Mouse (Mus musculus): Measurements from ENCODE around the gene Cfap298. TPM values are rescaled to one million over a fixed set of nuclear protein-coding genes. Genes with fewer than 3 reads are reported as not detected.
A peak's percentile ranks its signal among the peaks of the same experiment; 100 is the strongest.

The Cfap298 gene
- polyA plus RNA-seq, 1 experiment from 2014 or later: 44.1 TPM

DNA sequence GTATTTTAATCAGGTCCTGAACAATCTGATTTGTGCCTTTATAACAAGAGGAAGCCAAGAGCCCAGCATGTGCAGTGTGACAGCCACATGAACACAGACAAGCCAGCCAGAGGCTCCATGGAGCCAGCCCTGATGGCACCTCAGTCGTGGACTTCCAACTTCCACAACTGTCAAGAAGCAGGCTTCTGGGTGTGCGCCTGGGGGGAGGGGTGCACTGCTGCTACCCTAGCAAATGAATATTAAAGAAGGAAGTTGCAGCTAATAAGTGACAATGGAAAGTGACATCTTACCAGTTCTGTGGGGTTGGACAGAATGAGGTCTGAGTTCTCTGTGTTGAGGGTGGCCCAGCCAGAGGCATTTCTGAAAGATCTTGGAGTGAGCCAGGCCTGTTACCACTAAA, 49.6 kb downstream of the Cfap298 start:
- 36% methylated on average over 2 of the region's 2 CpGs for WGBS
- Histone ChIP-seq H3K27me3 (no peaks in the 10 kb centered on the region), H3K4me1 (peaks cover 12% of the 10 kb centered on the region), H3K4me2 (no peak overlapping the region), H3K9me3 (no peaks in the 10 kb centered on the region), H3K4me3 (no peak overlapping the region), H3K36me3 (no peaks in the 10 kb centered on the region), H3K9ac (no peak overlapping the region), H3K27ac (peak overlapping the region; percentile 35; the same call in 1 of the 2 replicates)
- no peak for ATAC-seq (ENCODE audit: borderline replicate concordance, extremely low read depth, low FRiP score, low TSS enrichment)

DNA sequence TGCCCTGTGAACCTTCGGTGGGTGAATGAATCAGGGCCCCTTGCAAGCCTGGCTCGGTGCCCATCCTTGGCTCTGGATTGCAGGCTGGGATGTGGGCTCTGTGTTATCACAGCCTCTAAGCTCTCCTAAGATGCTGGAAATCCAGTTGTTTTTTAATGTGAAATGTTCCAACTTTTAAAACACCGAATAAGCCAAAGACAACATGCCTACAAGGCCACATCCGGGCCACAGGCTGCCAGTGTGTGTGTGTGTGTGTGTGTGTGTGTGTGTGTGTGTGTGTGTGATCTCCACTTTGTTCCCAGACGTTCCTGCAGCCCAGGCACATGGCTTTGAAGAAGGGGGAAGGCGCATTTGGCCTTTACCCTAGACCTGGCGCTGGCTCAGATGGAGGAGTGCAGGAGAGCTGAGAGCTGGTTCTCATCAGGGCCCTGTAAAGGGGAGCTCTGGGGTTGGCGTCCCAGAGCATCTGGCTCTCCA, 52.4 kb downstream of the Cfap298 start:
- H3K9ac ChIP-seq: no peak overlapping the region
- no peak overlapping the region for H3K4me2 ChIP-seq
- ATAC-seq (ENCODE audit: borderline replicate concordance, extremely low read depth, low FRiP score, low TSS enrichment): peak; percentile 21; the same call in 1 of the 2 replicates
- H3K9me3 ChIP-seq: no peaks in the 10 kb centered on the region
- H3K27ac ChIP-seq: no peak overlapping the region
- peaks cover 12% of the 10 kb centered on the region for H3K4me1 ChIP-seq
- no peaks in the 10 kb centered on the region for H3K36me3 ChIP-seq
- H3K27me3 ChIP-seq: no peaks in the 10 kb centered on the region
- no peak overlapping the region for H3K4me3 ChIP-seq
- WGBS: 37% methylated on average over 8 of the region's 8 CpGs

DNA sequence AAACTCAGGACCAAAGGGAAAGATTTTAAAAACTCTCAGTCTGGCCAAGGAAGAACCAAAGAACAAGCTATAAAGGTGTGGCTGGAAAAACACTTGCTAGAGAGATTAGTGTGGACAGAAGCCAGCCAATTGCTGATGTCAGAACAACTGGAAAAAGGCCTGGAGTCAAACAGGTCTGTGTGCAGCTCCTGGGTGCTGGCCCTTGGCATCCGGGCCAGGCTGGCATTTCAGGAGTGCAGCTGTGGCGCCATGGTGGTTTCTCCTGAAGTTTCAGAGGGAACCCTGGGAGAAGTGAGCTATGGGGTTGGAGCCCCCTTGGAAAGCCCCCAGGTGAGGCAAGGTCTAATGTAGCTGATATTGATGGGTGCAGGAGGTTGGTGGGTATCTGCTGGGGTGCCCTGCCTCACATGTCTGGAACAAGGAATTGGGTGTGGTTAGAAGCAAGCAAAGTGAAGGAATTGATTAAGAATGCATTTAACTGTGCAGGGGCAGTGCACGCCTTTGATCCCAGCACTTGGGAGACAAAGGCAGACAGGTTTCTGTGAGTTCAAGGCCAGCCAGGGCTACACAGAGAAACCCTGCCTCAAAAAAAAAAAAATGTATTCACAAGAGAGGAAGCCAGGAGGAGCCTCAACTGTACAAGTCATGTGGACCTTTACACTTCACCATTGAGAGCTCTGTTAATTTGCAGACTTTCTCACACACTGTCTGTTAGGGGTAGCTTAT, 56.6 kb downstream of the Cfap298 start:
- 89% methylated on average over 3 of the region's 3 CpGs for WGBS
- ATAC-seq (ENCODE audit: borderline replicate concordance, extremely low read depth, low FRiP score, low TSS enrichment): no peak
- Histone ChIP-seq H3K9me3 (no peaks in the 10 kb centered on the region), H3K4me2 (no peak overlapping the region), H3K4me1 (peaks cover 3% of the 10 kb centered on the region), H3K27me3 (no peaks in the 10 kb centered on the region), H3K36me3 (no peaks in the 10 kb centered on the region), H3K4me3 (no peak overlapping the region), H3K9ac (no peak overlapping the region), H3K27ac (no peak overlapping the region)

Small RNAs within 50 kb of the gene (microRNA-seq; reads per million reads assigned to microRNA genes)
- not detected for gene Gm22933

Other genes starting within 250 kb of the Cfap298 start
- 86.4 and 87.3 TPM in 2 replicates for gene Mis18a, start 207.7 kb downstream of the Cfap298 start, polyA plus RNA-seq (2015; fragmentation: Nextera tagmentation; extraction: Ambion mirVana)
- gene Mrap, start 196.9 kb downstream of the Cfap298 start, polyA plus RNA-seq (2015; fragmentation: Nextera tagmentation; extraction: Ambion mirVana): 2.1 and 2.2 TPM in 2 replicates
- 8.5 and 8.7 TPM in 2 replicates for gene Urb1, start 124.7 kb downstream of the Cfap298 start, polyA plus RNA-seq (2015; fragmentation: Nextera tagmentation; extraction: Ambion mirVana)
- 1.9 and 2.8 TPM in 2 replicates for gene Eva1c, start 108.4 kb downstream of the Cfap298 start, polyA plus RNA-seq (2015; fragmentation: Nextera tagmentation; extraction: Ambion mirVana)
- 13.3 and 14.6 TPM in 2 replicates for gene Synj1, start 76.2 kb upstream of the Cfap298 start, polyA plus RNA-seq (2015; fragmentation: Nextera tagmentation; extraction: Ambion mirVana)
- gene Paxbp1, start 109.4 kb upstream of the Cfap298 start, polyA plus RNA-seq (2015; fragmentation: Nextera tagmentation; extraction: Ambion mirVana): 44.0 and 48.0 TPM in 2 replicates
- gene 4932438H23Rik, start 160.0 kb upstream of the Cfap298 start, polyA plus RNA-seq (2015; fragmentation: Nextera tagmentation; extraction: Ambion mirVana): 0.14 and 0.52 TPM in 2 replicates